Mouse (Mus musculus): ENCODE results near the gene Atp2a1.
A peak's percentile ranks its signal among the peaks of the same experiment; 100 is the strongest.

Gene Atp2a1

GRCm38 (mm10) chr7:126399548-126399947 lies 63.4 kb downstream of the Atp2a1 start:
- peak; percentile 69 to 83 for DNase-seq

DNA sequence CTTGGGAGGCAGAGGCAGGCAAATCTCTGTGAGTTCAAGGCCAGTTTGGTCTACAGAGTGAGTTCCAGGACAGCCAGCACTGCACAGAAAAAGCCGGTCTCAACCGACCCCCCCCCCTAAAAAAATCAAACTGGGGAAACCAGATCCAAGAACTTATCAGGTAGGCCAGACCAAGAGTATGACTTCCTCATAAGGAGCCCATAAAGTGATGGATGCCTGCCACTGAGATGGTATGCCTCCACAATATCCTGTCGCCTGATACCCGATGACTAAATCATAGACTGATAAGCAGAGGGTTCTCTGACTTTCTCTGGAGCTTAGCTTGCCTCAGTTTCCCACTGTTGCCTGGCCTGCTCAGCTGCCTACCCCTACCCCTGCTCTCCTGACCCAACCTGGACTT lies 65.1 kb downstream of the Atp2a1 start:
- DNase-seq, result no peak

- no peak for DNase-seq
These were observed 65.7 kb downstream of the Atp2a1 start for GRCm38 (mm10) chr7:126397221-126397620.

- DNase-seq, result peak; percentile 99
These were observed 66.4 kb downstream of the Atp2a1 start, which contains the start of gene Nfatc2ip for GRCm38 (mm10) chr7:126396298-126397119. Gene Nfatc2ip (minus strand): TSS chr7:126396737.

Data from kidney, adult 8-10 months (tissue).